Mouse (Mus musculus) layer of hippocampus, postnatal 25 days (tissue): Measurements from ENCODE around the gene Bricd5. TPM values are rescaled to one million over a fixed set of nuclear protein-coding genes. Genes with fewer than 3 reads are reported as not detected.
"Not testable (repeated sequence)": the region's sequence is repeated elsewhere in the genome, so short reads cannot be mapped to it uniquely, and the experiment has no call there.

Source experiments
- DNase-seq, 2 experiments: peaks; one replicate each; pipeline ENCODE4 v3.0.0; 2022; ENCODE audit warnings: mixed read lengths in 2 of 2, low spot score in 1 of 2; ENCODE audit errors: extremely low spot score in 1 of 2
- total RNA-seq, 2 experiments: library from RNA; stranded (reverse); gene quantifications; 2 replicates each; pipeline ENCODE4 v1.2.3; 2021

Bricd5 gene
- total RNA-seq, 2 experiments from 2014 or later: 1.6 to 3.5 TPM

DNA sequence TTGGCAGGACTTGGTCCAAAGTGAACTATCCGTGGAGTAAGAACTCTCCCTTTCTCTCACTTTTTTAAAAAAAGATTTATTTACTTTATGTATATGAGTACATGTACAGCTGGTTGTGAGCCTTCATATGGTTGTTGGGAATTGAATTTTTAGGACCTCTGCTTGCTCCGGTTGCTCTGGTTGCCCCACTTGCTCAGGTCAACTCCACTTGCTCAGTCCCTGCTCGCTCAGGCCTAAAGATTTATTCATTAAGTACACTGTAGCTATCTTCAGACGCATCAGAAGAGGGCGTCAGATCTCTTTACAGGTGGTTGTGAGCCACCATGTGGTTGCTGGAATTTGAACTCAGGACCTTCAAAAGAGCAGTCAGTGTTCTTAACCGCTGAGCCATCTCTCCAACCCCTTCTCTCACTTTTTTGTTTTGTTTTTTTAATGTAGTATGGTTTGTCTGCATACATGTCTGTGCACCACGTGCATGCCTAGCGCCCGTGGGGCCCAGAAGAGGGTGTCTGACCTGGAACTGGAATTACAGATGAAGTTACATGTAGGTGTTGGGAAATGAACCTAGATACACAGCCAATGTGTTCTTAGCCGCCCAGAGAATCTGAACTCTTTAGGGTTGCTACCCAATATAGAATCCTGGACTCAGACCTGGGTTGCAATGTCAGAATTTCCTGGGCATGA is 18.0 kb upstream of the Bricd5 start:
- DNase-seq: not testable (repeated sequence)

DNA sequence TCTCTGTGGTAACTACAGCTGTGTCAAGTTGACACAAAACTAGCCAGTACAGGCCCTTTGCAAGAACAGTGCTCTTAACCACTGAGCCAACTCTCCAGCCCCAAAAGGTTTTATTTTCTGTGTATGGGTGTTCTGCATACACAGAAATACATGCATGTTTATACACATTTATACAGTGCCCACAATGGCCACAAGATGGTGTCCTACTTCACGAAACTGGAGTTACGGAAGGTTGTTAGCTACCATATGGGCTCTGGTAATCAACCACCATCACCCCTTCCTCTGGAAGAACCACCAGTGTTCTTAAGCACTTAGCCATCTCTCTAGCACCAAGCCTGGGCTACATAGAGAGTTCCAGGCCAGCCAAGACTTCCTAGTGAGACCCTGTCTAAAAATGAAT is 12.1 kb upstream of the Bricd5 start:
- no peak for DNase-seq

DNA sequence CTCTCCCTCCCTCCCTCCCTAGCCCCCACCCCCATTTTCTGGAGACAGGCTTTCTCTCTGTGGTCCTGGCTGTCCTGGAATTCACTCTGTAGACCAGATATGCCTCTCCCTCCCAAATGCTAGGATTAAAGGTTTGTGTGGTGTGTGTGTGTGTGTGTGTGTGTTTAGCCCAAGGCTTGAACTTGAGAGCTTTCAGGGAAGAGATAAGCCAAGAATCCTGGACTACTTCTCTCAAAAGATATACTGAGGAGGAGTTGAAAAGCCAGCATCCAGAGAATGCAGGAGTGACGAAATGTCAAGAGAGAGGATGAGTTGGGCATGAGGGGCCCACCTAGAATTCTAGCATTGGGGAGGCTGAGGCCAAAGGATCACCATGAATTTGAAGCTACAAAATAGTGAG is 10.8 kb upstream of the Bricd5 start:
- DNase-seq: no peak

DNA sequence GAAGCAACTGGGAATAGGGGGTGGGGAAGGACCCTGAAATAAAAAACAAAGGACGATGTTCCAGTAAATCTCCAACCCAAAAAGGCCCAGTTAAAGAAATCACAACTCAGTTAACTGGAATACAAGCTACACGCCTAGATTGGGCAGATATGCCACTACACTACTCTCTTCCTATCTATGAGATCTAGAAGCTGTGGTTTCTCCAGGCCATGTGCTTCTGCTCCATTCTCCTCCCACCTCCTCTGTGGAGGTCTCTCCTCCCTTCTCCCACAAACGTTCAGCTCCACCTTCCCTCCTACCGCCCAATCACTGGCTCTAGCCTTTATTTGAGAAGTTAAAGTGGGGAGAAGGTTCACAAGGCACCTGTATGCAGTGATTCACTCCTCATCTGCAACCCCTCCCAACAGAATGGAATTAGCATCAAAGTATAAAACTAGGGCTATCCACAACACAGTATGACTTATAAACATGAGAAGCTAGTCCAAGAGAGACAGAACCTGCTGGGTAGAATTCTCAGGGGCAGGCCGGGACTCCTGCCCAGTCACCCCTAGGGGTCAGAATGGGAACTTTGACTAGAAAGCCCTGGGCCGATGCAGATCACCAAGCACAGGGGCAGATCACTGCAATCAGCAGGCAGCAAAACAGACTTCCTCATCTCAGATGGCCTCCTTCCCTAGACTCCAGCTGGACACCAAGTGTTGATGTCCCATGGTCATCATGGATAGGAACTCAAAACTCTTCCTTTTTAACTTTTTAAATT is 10.1 kb upstream of the Bricd5 start:
- no peak for DNase-seq

DNA sequence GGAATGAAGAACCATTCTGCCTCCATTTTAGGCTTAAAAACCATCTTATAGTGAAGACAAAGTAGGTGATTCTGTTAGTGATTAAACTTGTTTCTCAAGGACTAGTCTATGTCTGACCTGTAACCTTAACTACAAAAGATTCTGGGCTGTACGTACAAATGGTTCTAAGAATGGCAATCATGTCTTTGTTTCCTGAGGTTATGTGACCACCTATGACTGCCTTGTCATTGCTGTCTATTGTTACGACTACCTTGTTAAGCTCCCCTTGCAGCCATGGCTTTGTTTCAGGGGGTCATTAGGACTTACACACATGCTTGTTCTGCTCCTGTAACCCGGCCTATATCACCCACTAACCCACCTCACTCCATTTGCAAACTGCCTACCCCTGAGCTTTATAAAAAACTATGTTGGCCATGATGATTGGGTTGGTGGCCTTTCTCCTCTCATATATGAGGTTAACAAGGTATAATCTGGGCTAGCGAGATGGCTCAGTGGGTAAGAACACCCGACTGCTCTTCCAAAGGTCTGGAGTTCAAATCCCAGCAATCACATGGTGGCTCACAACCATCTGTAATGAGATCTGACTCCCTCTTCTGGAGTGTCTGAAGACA is 4.9 kb upstream of the Bricd5 start:
- DNase-seq: no peak

DNA sequence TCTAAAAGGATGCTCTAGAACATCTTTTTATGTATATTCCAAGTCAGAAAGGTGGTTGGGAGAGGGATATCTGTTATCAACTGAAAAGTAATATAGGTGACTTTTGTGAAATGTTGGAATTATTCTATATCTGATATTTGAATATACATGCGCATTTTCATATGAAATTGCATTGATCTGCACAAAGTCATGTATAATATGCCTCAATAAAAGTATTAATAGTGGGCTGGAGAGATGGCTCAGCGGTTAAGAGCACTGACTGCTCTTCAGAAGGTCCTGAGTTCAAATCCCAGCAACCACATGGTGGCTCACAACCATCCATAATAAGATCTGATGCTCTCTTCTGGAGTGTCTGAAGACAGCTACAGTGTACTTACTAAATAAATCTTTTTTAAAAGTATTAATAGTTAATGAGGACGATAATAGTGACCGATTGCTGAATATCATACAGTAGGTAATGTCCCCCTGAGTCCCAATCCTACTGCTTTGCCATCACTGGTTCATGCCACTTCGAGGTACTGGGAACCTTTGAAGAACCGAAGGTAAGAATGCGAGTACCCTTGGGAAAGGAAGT is 4.3 kb upstream of the Bricd5 start:
- no peak for DNase-seq

DNA sequence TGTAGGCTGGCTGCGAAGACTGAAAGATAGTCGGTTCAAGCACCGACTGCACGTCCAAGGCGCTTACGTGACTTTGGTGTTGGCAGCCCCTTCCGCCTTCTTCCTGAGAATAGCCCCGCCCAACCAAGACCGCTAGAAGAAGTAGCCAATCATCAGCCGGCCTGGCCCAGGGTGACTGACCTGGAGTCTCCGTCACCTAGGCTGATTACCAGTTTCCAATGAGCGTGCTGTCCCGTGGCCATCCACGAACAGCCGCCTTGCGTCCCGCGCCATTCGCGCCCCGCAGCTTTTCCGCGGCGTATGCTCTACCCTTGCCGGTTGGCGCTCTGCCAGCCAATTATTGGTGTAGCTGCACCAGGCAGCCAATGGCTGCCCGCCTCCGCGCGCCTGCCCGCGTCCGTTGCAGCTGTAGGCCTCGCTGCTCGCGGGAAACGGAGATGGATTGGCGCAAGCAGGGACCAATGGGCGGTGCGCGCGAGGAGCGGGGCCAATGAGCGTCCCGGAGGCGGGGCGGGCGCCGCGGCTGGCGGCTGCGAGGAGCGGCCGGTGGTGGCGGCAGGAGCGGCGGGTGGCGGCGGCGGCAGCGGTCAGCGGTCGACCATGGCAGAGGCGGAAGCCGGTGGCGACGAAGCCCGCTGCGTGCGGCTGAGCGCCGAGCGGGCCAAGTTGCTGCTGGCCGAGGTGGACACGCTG is 3.6 kb upstream of the Bricd5 start, which contains the start of the genes E4f1 and Pgp:
Gene E4f1 (minus strand): TSS at position 404 of the 693 bp plus-strand sequence.
Gene Pgp (plus strand): TSS at position 483 of the 693 bp plus-strand sequence.
- DNase-seq: peak; percentile 99

DNA sequence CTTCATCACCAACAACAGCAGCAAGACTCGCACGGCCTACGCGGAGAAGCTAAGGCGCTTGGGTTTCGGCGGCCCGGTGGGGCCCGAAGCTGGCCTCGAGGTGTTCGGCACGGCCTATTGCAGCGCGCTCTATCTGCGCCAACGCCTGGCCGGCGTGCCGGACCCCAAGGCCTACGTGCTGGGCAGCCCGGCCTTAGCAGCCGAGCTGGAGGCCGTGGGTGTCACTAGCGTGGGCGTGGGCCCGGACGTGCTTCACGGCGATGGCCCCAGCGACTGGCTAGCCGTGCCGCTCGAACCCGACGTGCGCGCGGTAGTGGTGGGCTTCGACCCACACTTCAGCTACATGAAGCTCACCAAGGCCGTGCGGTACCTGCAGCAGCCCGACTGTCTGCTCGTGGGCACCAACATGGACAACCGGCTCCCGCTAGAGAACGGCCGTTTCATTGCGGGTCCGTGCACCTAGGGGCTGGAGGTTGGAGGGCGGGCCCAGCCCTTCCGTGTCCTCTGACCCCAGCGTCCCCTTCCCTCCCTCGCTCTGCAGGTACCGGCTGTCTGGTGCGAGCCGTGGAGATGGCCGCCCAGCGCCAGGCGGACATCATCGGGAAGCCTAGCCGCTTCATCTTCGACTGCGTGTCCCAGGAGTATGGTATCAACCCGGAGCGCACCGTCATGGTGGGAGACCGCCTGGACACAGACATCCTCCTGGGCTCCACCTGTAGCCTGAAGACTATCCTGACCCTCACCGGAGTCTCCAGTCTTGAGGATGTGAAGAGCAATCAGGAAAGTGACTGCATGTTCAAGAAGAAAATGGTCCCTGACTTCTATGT is 2.8 kb upstream of the Bricd5 start:
- DNase-seq: peak in 1 of 2 experiments; percentile 18

DNA sequence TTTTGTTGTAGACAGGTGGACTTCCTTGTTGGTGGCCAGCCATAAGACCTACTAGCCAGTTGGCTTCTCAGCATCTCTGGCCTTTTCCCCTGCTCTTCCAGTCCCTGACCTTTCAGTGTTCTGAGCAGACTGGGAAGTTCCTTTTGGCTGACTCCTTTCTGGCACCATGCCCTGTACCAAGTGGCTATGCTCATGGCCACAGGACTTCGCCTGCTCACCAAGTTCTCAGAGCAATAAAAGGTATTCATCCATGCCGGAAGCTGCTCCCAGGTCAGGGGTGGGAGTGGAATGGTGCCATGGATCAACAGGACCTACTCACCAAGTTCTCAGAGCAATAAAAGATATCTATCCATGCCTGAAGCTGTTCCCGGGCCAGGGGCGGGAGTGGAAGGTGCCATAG is 1.2 kb upstream of the Bricd5 start:
- no peak for DNase-seq

DNA sequence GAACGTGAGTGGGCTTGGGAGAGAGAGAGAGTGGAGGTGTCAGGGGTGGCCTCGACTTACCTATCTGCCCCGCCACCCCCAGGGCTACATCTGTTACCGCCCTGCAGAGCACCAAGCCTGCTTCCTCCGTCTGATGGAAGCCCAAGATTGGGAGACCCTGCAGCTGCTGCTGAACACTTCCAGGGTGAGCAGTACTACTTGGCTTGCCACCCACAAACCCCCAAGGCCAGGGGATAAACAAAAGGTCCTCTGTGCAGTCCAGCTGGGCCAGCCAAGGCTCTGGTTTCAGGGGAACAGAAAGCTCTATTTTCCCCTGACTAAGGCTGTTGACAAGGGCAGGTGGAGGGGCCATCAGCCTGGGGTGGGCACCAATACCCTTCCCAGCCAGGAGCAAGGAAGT is 873 bp downstream of the Bricd5 start:
- DNase-seq: no peak

DNA sequence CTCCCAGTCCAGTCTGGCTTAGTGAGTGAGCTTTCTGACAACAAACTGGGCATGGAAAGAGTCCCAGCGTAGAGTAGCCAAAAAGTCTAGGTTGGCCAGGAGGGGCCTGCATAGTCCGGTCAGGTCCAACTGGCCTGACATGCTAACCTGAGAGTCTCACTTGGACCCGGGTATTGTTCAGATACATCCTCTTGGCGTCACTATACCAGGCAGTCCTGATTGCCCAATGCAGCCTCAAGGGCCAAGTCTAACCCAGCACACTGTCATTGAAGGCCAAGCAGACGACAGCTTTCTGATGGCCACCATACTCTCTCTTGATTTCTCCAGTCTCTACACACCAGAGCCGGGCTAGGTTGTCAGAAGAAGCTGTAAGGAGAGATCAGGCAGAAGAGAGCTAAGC is 1.9 kb downstream of the Bricd5 start:
- no peak for DNase-seq

DNA sequence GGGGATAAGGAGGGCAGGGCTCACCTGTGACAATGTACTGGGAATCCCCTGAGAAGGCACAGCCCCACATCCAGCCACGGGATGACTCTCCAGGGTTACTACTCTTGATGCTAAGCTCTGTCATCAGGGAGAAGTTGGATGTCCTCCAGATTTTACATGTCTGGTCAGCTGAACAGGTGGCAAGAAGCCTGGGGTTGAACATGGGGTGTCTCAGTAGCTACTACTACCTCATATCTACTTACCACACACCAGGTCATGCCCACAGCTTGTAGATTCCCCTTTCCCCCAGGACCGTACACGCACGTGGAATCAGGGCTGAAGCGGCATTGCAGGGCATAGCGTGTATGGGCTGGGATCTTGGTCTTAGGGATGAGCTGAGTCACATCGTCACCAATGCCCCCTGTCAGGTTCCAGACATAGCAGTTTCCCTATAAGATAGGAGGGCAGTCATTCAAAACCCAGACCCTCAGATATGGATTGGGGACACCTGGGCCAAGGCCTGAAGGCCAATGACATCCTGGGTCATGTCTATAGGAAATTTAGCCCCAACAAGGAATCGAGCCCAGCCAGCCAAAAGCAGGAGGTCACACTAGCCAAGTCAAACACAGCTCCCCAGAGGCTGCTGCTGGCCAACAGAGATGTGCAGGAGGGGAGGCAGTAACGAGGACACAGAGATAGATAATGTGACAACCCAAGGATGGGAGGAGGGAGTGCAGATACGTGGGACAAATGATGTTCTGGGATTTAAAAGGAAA is 2.5 kb downstream of the Bricd5 start:
- DNase-seq: no peak

DNA sequence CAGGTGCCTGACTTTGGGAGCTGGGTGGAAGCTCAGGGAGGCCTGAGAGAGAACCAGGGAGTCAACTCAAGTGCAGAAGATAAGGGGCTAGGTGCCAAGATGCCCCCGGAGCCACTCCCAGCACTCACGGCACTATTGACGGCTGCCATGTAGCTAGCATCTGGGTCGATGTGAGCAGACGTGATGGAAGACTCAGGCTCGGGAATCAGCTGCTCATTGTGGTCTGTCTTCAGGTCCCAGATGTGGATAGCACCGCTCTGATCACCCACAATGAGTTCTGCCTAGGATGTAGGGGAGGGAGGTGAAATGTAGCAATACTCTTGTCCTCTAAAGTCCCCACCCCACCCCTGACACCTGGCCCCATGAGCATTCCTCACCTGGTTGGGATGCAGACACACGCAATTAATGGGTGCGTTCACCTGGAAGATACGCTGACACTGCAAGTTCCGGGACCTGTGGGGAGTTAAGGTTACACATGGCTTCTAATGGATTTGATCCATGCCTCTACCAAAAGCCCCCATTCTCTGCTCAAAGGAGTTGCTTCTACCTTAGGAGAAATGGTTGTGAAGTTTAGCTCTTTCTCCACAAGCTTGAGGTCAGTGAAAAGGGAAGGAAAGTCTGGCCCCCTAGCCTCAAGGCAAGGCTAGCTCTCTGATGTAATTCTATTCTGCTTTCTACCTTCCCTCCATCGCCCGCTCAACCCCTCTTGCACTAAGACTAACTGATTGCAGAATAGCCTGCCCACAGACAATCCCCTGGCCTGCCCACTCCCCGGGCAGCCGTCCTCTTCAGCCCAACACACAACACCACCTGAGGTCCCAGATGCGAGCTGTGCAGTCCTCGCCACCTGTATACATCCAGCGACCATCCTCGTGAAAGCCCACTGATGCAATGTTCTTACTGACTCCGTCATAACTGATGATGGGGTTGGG is 3.6 kb downstream of the Bricd5 start:
- no peak for DNase-seq

DNA sequence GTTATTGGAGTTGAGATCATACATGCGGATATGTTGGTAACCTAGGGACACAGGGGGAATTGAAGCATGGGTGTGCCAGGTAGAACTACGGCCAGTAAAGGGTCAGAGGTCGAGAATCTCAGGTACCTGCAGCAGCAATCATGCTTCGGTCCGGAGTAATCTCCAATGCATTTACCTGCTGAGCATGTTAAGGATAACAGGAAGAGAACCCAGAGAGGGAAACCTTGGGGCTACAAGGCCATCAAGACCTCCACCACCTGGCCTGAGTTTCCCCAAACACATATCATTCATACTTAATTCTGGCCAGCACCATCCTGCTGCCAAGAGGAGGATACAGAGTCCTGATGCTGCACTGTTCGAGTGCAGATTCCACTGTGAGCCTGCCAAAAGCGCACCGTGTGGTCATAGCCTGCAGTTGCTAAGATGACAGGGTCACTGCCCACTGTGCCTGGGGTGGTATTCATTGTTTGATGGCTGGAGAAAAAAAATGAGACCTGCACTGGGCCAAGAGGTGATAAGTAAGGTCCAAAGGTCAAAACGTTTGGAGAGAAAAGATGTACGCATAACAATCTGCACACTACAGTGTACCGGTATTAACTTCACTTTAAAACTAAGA is 4.4 kb downstream of the Bricd5 start:
- no peak for DNase-seq

DNA sequence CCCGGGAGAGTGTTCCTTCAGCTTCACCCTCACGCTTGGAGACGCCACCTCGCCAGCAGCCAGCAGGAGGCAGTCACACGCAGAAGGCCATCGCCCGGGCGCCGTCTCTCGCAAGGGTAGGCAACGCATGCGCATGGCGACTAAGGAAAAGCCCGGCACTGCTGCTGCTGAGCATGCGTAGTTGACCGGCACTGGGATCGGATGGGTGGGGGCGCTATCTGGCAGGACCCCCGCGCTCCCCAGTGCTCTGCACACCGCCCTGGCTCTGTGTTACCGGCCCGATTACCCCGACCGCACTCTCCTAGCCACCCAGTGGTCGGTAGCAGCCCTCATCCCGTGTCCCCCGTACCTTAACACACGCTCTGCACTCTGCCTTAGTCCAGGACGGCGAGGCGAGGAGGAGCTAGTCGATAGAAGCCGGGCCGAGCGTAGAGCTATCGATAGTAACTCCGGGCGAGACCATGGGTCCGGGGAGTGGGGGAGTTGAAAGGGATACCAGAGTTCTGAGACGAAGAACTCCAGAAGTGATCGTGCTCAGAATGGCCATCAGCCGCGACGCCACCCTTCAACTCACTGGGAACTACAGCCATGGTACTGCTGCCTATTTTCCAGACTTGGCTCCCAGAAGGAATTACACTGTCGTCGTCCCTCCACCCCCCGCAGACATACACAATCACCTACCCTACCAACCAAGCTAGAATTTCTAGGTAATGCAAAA is 5.1 kb downstream of the Bricd5 start, which contains the start of gene Mlst8:
Gene Mlst8 (minus strand): TSS at position 416 of the 718 bp plus-strand sequence.
- DNase-seq: peak; percentile 98 to 99

DNA sequence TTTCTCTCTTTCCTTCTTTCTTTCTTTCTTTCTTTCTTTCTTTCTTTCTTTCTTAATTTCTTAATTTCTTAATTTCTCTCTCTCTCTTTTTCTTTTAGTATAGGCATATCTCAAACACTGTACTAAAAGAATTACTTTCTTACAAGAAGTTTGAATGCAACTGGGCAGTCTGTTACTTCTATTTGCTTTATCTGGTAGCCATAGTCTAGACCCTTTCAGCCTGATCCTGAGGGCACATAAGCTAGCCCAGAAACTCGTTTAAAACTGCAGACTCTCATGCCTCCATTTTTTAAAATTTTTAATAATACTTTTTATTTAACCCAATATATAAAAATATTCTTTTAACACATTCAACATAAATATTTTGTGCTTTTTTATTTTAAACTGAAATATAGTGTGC is 5.7 kb downstream of the Bricd5 start:
- no peak for DNase-seq
